Mouse (Mus musculus): ENCODE data around the gene Fam122a.

GRCm38 (mm10) chr19:24486433-24487296 lies 9.5 kb upstream of the Fam122a start:
- TF ChIP-seq POLR2A (IDR thresholded peaks at IDR 0.05; ENCODE audit: borderline replicate concordance, extremely low read depth, insufficient read depth, insufficient read length, poor library complexity, severe bottlenecking) (no peak), CTCF (IDR thresholded peaks at IDR 0.05; ENCODE audit: borderline replicate concordance, extremely low read depth, insufficient read depth, insufficient read length) (no peak)
